Mouse (Mus musculus) right cerebral cortex, adult 2 months (tissue): ENCODE measurements around the gene Cacnb3.

Experiments used
- DNase-seq, 2 experiments: peaks; one replicate each; pipeline ENCODE4 v3.0.0; 2021 to 2022; ENCODE audit warnings: low spot score in 2 of 2

Gene Cacnb3

GRCm38 (mm10) chr15:98675634-98676250, 45.1 kb downstream of the Cacnb3 start:
- DNase-seq = no peak

DNA sequence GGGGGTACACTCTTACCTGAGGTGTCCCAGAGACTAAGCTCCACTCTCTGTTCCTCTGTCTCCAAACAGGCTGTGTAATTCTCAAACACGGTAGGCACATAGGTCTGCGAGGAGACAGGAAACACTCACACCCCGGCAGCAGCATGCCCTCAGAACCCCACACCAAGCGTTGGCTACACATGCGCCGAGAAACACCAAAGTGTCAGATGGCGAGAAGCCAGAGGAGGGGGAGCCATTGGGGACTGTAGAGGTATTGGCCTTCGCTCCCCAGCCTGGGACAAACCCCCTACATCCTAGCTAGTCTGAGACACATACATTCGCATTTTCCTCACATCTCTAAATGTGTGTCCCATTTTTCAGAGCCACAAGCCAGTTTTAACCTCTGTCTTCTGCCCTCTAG, 45.8 kb downstream of the Cacnb3 start:
- DNase-seq = no peak

- DNase-seq = peak; percentile 84 to 89
These were observed 46.5 kb downstream of the Cacnb3 start, which contains the start of gene Rnd1 for GRCm38 (mm10) chr15:98676940-98677728. Gene Rnd1, minus strand, starts transcription at chr15:98677461.

DNA sequence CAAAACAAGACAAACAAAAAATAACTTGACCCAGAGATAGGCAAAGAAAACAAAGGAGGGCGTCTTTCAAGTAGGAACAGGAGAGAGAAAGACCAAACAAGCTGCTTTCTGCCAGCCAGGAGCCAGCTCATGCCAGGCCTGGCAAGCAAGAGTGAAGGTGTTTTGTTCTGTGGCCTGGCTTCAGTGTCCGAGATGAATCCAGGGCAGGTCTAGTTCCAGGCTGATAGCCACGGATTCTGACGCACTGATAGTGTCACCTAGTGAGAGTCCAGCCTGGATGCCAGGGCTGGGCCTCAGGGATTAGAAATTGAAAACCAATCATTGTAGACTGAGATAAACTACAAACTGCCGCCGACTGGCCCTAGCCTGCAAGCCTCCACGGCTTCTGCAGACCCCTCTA, 47.3 kb downstream of the Cacnb3 start:
- no peak for DNase-seq

- DNase-seq = peak in 1 of 2 experiments; percentile 35
These were observed 50.0 kb downstream of the Cacnb3 start for GRCm38 (mm10) chr15:98680660-98681059.

GRCm38 (mm10) chr15:98681633-98682032, 51.0 kb downstream of the Cacnb3 start:
- no peak for DNase-seq

- DNase-seq = no peak
These were observed 52.5 kb downstream of the Cacnb3 start for GRCm38 (mm10) chr15:98683177-98683576.

- DNase-seq = no peak
These were observed 53.1 kb downstream of the Cacnb3 start for GRCm38 (mm10) chr15:98683746-98684145.

DNA sequence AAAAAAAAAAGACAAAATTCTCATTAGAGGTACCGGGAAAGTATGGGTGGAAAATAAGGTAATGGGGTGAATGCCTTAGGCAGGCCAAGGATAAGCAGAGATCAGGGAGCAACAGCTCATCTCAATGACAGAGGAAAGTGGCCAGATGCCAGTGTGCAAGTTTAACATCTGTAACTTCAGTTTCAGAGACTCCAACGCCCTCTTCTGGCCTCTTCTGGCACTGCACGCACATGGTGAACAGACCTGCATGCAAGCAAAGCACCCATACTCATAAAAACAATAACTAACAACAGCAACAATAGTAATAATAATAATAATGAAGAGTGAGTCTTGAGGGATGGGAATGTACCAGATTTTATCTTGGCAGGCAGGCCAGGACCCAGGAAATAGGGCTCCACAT, 55.3 kb downstream of the Cacnb3 start:
- no peak for DNase-seq

DNA sequence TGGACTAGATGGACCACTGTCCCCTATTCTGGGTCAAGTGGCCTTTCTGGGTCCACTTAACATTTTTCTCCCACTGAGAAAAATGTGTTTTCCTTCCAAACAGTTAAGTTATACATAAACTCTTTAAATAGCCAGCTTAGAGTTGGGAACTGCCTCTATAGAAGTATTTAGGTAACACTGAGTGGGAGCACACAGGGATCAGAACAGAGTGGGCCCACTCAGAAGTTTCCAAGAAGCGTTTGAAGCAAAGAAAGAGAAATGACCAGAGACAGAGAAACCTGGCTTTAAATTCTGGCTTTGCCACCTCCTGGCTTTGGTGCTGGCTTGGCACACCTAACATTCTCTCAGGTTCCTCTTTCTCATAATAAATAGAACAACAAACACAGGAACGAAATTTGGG, 59.0 kb downstream of the Cacnb3 start:
- peak in 1 of 2 experiments; percentile 32 for DNase-seq

DNA sequence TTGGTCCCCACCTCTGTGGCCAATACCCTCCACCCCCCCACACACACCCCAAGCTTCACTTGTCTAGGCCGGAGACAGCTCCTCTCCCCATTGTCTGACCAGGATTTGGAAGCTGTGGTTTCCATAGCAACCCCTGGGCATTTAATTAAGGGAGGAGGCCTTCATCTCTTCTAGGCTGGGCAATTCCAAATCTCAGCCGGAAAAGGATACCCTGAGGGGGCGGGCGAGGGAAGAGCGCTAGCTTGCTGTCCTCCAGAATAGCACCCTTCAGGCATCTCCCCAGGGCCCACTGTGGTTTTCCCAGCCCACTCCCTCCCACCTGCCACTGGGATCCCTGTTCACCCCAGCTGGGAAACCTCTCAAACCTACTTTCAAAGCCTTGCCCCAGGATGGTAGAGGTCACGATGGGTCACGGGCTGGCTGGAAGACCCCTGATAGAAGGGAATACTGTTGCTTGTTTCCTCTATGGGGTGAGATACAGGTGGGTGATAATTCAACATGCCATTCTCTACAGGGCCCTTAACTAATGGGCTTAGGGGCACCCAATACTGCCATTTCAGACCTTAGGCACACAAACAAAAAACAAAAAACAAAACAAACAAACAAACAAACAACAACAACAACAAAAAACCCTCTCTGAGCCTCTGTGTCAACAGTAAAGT, 61.0 kb downstream of the Cacnb3 start:
- peak; percentile 49 to 58 for DNase-seq

GRCm38 (mm10) chr15:98692171-98692715, 61.6 kb downstream of the Cacnb3 start:
- no peak for DNase-seq
